Mouse (Mus musculus): ENCODE measurements at regions not wholly inside any gene's neighbourhood (a gene's known extent, or its start where the extent isn't known, plus 50 kb on each side); places are given as distances from the start of the nearest gene placed in this dataset.
A peak's percentile ranks its signal among the peaks of the same experiment; 100 is the strongest.

DNA sequence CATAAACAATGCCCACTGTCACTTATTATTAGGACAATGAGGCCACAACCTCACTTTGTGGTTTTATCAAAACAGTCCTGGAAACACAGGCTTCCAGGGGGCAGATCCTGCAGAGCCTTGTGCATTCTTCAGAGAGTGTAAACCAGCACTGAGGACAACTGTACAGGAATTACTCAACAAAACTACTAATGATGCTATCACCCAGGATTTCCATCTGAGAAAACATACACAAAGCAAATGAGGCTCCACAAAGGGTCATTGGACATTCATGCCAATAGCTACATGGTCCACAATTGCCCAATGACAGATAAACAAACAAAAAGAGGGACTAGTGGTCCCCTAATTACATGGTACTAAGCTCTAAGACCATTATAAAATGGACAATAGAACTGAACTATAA is 68.2 kb downstream of the Cyp2d40 start:
- H3K9me3 ChIP-seq (ENCODE audit: control insufficient read depth, low read length) = no peaks in the 10 kb centered on the region
- no peaks in the 10 kb centered on the region for H3K27me3 ChIP-seq (ENCODE audit: control insufficient read depth, insufficient read depth, low read length)
- no peak overlapping the region for H3K27ac ChIP-seq

DNA sequence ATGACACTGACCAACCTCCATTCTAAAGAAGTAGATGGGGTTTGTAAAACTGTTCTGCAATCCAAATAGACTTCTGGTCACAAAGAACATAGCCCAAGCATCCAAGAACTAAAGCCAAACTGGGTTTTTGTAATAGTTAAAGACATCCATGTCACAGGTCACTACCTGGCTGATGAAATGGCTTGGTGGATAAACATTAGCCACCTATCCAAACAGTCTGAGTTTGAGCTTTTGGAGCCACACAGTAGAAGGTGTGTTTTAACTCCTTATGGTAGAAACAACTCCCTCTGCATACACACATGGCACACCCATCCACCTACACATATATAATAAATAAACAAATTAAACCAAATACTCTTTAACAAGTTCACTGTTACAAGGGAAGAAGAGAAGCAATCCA is 68.7 kb downstream of the Cyp2d40 start:
- no peak overlapping the region for H3K27ac ChIP-seq
- H3K4me3 ChIP-seq (ENCODE audit: insufficient read depth in 1 of 2, low read depth in 2 of 2, low read length in 2 of 2) = no peak overlapping the region
- no peaks in the 10 kb centered on the region for H3K27me3 ChIP-seq (ENCODE audit: control insufficient read depth, insufficient read depth, low read length)
- TF ChIP-seq EP300 (IDR thresholded peaks at IDR 0.05; ENCODE audit: low read depth) = no peak
- TF ChIP-seq CTCF (IDR thresholded peaks at IDR 0.05; ENCODE audit: low read depth) = no peak
- H3K9ac ChIP-seq (replicated peaks) = no peak overlapping the region
- DNase-seq (ENCODE audit: low read depth in 3 of 3, low spot score in 3 of 3) (no peak), ATAC-seq (ENCODE audit: insufficient read depth) (no peak)
- H3K9me3 ChIP-seq (ENCODE audit: control insufficient read depth, low read length) = no peaks in the 10 kb centered on the region
- no peaks in the 10 kb centered on the region for H3K36me3 ChIP-seq (replicated peaks; ENCODE audit: control insufficient read depth, insufficient read depth, low read depth)
- no peak overlapping the region for H3K4me2 ChIP-seq (ENCODE audit: low read depth)
- H3K4me1 ChIP-seq (replicated peaks; ENCODE audit: control insufficient read depth in 2 of 2, insufficient read depth in 2 of 2, low read length in 1 of 2) = peaks cover 0 to 12% of the 10 kb centered on the region in 2 experiments; a peak in 2 of 4 replicates

More for the DNA sequence above, 68.2 kb downstream of the Cyp2d40 start:
- DNase-seq (ENCODE audit: low read depth in 3 of 3, low spot score in 3 of 3) (no peak), ATAC-seq (ENCODE audit: insufficient read depth) (no peak)
- H3K4me1 ChIP-seq (replicated peaks; ENCODE audit: control insufficient read depth in 2 of 2, insufficient read depth in 2 of 2, low read length in 1 of 2) = peaks cover 0 to 12% of the 10 kb centered on the region in 2 experiments; a peak in 2 of 4 replicates
- TF ChIP-seq EP300 (IDR thresholded peaks at IDR 0.05; ENCODE audit: low read depth) (no peak), CTCF (IDR thresholded peaks at IDR 0.05; ENCODE audit: low read depth) (no peak)
- no peaks in the 10 kb centered on the region for H3K36me3 ChIP-seq (replicated peaks; ENCODE audit: control insufficient read depth, insufficient read depth, low read depth)
- no peak overlapping the region for H3K4me2 ChIP-seq (ENCODE audit: low read depth)
- H3K4me3 ChIP-seq (ENCODE audit: insufficient read depth in 1 of 2, low read depth in 2 of 2, low read length in 2 of 2) = no peak overlapping the region
- no peak overlapping the region for H3K9ac ChIP-seq (replicated peaks)

DNA sequence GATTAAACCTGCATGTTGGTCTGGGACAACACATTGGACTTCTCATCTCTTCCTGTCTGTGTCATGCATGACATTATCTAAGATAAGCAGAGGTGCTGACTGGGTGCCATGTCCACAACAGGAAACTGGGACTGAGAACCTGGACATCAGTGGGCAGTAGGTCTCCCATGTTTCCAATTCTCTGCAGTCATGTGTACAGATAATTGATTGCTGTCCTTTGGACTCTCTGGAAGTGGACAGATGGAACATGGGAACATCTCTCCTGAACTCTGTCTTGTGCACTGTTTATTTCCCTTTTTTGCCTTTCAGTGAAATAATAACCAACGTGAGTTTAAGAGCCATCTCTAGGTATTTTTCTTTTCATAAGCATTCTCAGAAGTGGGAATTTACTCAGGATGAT is 69.5 kb downstream of the Cyp2d40 start:
- no peak overlapping the region for H3K4me3 ChIP-seq (ENCODE audit: insufficient read depth in 1 of 2, low read depth in 2 of 2, low read length in 2 of 2)
- no peaks in the 10 kb centered on the region for H3K27me3 ChIP-seq (ENCODE audit: control insufficient read depth, insufficient read depth, low read length)
- no peaks in the 10 kb centered on the region for H3K9me3 ChIP-seq (ENCODE audit: control insufficient read depth, low read length)
- ATAC-seq (ENCODE audit: insufficient read depth) = no peak
- TF ChIP-seq EP300 (IDR thresholded peaks at IDR 0.05; ENCODE audit: low read depth) (no peak), CTCF (IDR thresholded peaks at IDR 0.05; ENCODE audit: low read depth) (no peak)
- WGBS (ENCODE audit: insufficient replicate concordance) = 41% methylated on average over 1 of the region's 1 CpGs
- no peaks in the 10 kb centered on the region for H3K36me3 ChIP-seq (replicated peaks; ENCODE audit: control insufficient read depth, insufficient read depth, low read depth)
- peaks cover 0 to 12% of the 10 kb centered on the region in 2 experiments; a peak in 2 of 4 replicates for H3K4me1 ChIP-seq (replicated peaks; ENCODE audit: control insufficient read depth in 2 of 2, insufficient read depth in 2 of 2, low read length in 1 of 2)
- no peak overlapping the region for H3K27ac ChIP-seq
- DNase-seq (ENCODE audit: low read depth in 3 of 3, low spot score in 3 of 3) = no peak
- no peak overlapping the region for H3K4me2 ChIP-seq (ENCODE audit: low read depth)
- no peak overlapping the region for H3K9ac ChIP-seq (replicated peaks)

GRCm38 (mm10) chr15:82692955-82693354 is 71.0 kb downstream of the Cyp2d40 start:
- no peak overlapping the region for H3K9ac ChIP-seq (replicated peaks)
- DNase-seq (ENCODE audit: low read depth in 3 of 3, low spot score in 3 of 3) (no peak), ATAC-seq (ENCODE audit: insufficient read depth) (no peak)
- H3K4me2 ChIP-seq (ENCODE audit: low read depth) = 0 out of 2 replicates have a peak overlapping the region, but pooled peaks have one; percentile 8
- no peak overlapping the region for H3K27ac ChIP-seq
- H3K4me1 ChIP-seq (replicated peaks; ENCODE audit: control insufficient read depth in 2 of 2, insufficient read depth in 2 of 2, low read length in 1 of 2) = peaks cover 0 to 12% of the 10 kb centered on the region in 2 experiments; a peak in 2 of 4 replicates
- H3K4me3 ChIP-seq (ENCODE audit: insufficient read depth in 1 of 2, low read depth in 2 of 2, low read length in 2 of 2) = no peak overlapping the region
- no peaks in the 10 kb centered on the region for H3K27me3 ChIP-seq (ENCODE audit: control insufficient read depth, insufficient read depth, low read length)
- TF ChIP-seq EP300 (IDR thresholded peaks at IDR 0.05; ENCODE audit: low read depth) (no peak), CTCF (IDR thresholded peaks at IDR 0.05; ENCODE audit: low read depth) (no peak)
- WGBS (ENCODE audit: insufficient replicate concordance) = 42% methylated on average over 4 of the region's 4 CpGs
- no peaks in the 10 kb centered on the region for H3K36me3 ChIP-seq (replicated peaks; ENCODE audit: control insufficient read depth, insufficient read depth, low read depth)
- H3K9me3 ChIP-seq (ENCODE audit: control insufficient read depth, low read length) = no peaks in the 10 kb centered on the region

Data from liver, embryonic 14.5 days (tissue).